Comparison of ENCODE assay signal across 23 mouse cellular contexts in the genomic region with DNA sequence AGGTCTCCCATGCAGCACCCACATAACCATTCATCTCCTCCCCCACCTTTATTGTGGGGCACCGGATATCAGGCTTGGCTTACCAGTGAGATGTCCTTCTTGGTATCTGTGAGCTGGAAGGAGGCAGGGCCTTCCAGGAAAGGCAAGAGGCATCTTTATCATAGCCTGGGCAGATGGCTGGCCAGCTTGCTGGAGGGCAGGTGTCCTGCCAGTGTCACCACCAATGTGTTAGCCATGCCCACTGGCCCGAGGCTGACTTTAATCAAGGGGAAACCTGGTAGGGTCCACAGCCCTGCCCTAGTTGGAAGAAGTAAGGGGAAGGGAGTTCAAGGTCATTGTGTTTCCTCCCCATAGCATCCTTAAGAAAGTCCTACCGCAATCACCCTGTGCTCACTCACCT.
DNase-seq lines count a peak whose midpoint lies in the region; ATAC-seq lines count a peak whose summit lies in the region.
"Had no signal": no experiment of that assay in that cellular context is flagged by ENCODE, and none has a peak within 500 bp of the region (broad histone marks: within the 10 kb centered on the region; RNA-seq: fewer than 3 reads in every experiment).

No protein-coding gene starts in this region.

- no peaks in the 10 kb centered on the region for H3K9me3 ChIP-seq in heart, embryonic 10.5 days
- H3K9me3 ChIP-seq: embryonic facial prominence, embryonic 10.5 days; embryonic facial prominence, embryonic 15.5 days; hindbrain, embryonic 13.5 days; kidney, embryonic 15.5 days; limb, embryonic 13.5 days; lung, embryonic 15.5 days; neural tube, embryonic 15.5 days had no signal

- H3K4me3 ChIP-seq in heart, embryonic 10.5 days: no peak overlapping the region
- H3K4me3 ChIP-seq: embryonic facial prominence, embryonic 10.5 days; embryonic facial prominence, embryonic 15.5 days; hindbrain, embryonic 13.5 days; kidney, embryonic 15.5 days; limb, embryonic 13.5 days; lung, embryonic 15.5 days; neural tube, embryonic 15.5 days had no signal

- ATAC-seq in cerebellum, adult (ENCODE audit: insufficient number of reproducible peaks, low FRiP score, low TSS enrichment): no peak
- ATAC-seq: inflammation-experienced regulatory T-cells, adult 6 months had no signal

- no peak overlapping the region for H3K27ac ChIP-seq in heart, embryonic 10.5 days
- H3K27ac ChIP-seq: embryonic facial prominence, embryonic 10.5 days; embryonic facial prominence, embryonic 15.5 days; hindbrain, embryonic 13.5 days; kidney, embryonic 15.5 days; limb, embryonic 13.5 days; lung, embryonic 15.5 days; neural tube, embryonic 15.5 days had no signal

- WGBS in heart, embryonic 10.5 days: 78% methylated on average over 3 of the region's 3 CpGs

- H3K27me3 ChIP-seq in heart, embryonic 10.5 days (ENCODE audit: insufficient read depth, poor library complexity, severe bottlenecking): no peaks in the 10 kb centered on the region
- H3K27me3 ChIP-seq: embryonic facial prominence, embryonic 15.5 days; hindbrain, embryonic 13.5 days; kidney, embryonic 15.5 days; limb, embryonic 13.5 days; lung, embryonic 15.5 days; neural tube, embryonic 15.5 days had no signal

- DNase-seq in cerebellum, postnatal 14 days: peak; percentile 46 to 59
- DNase-seq in heart, embryonic 10.5 days (ENCODE audit: low spot score): peak; percentile 75
- DNase-seq in heart, postnatal 14 days: no peak
- DNase-seq in retina, embryonic 14.5 days (ENCODE audit: low spot score): peak; percentile 35
- DNase-seq in retina, postnatal 1 day: no peak
- no peak for DNase-seq in ovary, adult 18-20 months (ENCODE audit: low spot score)
- DNase-seq: adrenal gland, adult 8-10 months; cerebellum, adult 11-12 months; gastrocnemius, postnatal 10 days; heart, postnatal 4 days; kidney, adult 18-20 months; kidney, postnatal 25 days; thymus, postnatal 25 days had no signal

- 0 out of 2 replicates have a peak, but pooled peaks cover 9% of the 10 kb centered on the region for H3K4me1 ChIP-seq in heart, embryonic 10.5 days
- H3K4me1 ChIP-seq: kidney, embryonic 15.5 days; lung, embryonic 15.5 days had no signal

- H3K36me3 ChIP-seq in heart, embryonic 10.5 days: no peaks in the 10 kb centered on the region
- H3K36me3 ChIP-seq: embryonic facial prominence, embryonic 10.5 days; embryonic facial prominence, embryonic 15.5 days; G1E; hindbrain, embryonic 13.5 days; kidney, embryonic 15.5 days; limb, embryonic 13.5 days; lung, embryonic 15.5 days; neural tube, embryonic 15.5 days had no signal

- intact Hi-C loops in heart, postnatal 14 days (cut with DNase I): no loop called here

Comparison
In these comparisons a context has a peak if more than half of its experiments do, and no peak if none do; other contexts are left out.
1. DNase-seq: peak in cerebellum, postnatal 14 days (2 of 2), heart, embryonic 10.5 days (single experiment) and retina, embryonic 14.5 days (single experiment); none in heart, postnatal 14 days (0 of 2), retina, postnatal 1 day (single experiment) and ovary, adult 18-20 months (single experiment).